Mouse (Mus musculus): ENCODE results near the gene Ccdc138. TPM values are rescaled to one million over a fixed set of nuclear protein-coding genes. Genes with fewer than 3 reads are reported as not detected.

The Ccdc138 gene
- 11.9 TPM for polyA plus RNA-seq (2014; fragmentation: Illumina TruSeq; extraction: RNeasy Lipid Tissue Mini Kit (QIAGEN cat#74804); ENCODE audit: low read depth, low replicate concordance)

DNA sequence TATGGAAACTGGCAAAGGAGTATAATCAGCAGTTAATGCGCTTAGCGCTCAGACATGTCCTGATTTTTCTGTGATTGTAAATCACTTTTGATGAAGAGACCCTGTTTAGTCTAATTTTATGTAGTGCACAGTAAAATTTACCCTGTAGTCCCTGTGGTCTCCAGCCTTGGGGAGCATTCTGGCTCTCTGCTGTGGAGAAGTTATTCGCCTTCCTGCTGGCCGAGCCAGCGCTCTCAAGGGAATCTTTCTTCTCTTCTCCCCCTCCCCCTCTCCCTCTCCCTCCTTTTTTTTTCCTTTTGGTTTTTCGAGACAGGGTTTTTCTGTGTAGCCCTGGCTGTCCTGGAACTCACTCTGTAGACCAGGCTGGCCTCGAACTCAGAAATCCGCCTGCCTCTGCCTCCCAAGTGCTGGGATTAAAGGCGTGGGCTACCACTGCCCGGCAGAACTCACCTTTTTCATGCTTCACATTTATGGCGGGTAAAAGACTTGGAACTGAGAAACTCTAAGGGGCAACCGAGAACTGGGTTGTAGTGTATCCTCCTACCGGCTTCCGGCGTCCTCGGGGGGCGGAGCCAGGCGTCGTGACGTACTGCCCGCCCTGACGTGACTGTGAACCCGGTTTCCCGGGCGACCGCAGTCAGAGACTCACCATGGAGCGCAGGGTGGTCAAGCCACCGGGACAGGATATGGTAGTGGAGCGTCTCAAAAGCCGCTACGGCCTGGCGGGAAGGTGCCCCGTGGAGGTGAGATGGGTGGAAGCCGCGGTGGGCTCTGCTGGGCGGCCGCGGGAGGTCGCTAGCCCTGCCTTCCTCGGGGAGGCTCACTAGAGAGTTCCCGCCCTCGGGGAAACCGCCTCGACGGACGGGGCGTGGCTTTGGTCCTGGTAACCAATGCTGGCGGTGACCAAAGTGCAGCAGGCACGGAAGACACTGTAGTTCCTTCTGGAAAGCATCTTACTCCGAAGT lies at the start of gene Ccdc138:
TSS of gene Ccdc138 (plus strand) at position 629 of the 965 bp plus-strand sequence.

Other genes starting within 250 kb of the Ccdc138 start
- gene Gcc2, start 242.5 kb upstream of the Ccdc138 start, polyA plus RNA-seq (2014; fragmentation: Illumina TruSeq; extraction: RNeasy Lipid Tissue Mini Kit (QIAGEN cat#74804); ENCODE audit: low read depth, low replicate concordance): 90.9 TPM
- 139 TPM for gene Lims1, start 174.5 kb upstream of the Ccdc138 start, polyA plus RNA-seq (2014; fragmentation: Illumina TruSeq; extraction: RNeasy Lipid Tissue Mini Kit (QIAGEN cat#74804); ENCODE audit: low read depth, low replicate concordance)
- 204 TPM for gene Ranbp2, start 51.0 kb upstream of the Ccdc138 start, polyA plus RNA-seq (2014; fragmentation: Illumina TruSeq; extraction: RNeasy Lipid Tissue Mini Kit (QIAGEN cat#74804); ENCODE audit: low read depth, low replicate concordance)
- gene Edar, start 177.7 kb downstream of the Ccdc138 start, polyA plus RNA-seq (2014; fragmentation: Illumina TruSeq; extraction: RNeasy Lipid Tissue Mini Kit (QIAGEN cat#74804); ENCODE audit: low read depth, low replicate concordance): not detected
- gene Gm17542, start 220.3 kb downstream of the Ccdc138 start, polyA plus RNA-seq (2014; fragmentation: Illumina TruSeq; extraction: RNeasy Lipid Tissue Mini Kit (QIAGEN cat#74804); ENCODE audit: low read depth, low replicate concordance): not detected